Mouse (Mus musculus): ENCODE data around the gene AU040320.

- no peak for TF ChIP-seq CTCF (IDR thresholded peaks at IDR 0.05; ENCODE audit: control insufficient read depth, insufficient read depth, low read length)
- no peak for TF ChIP-seq POLR2A (IDR thresholded peaks at IDR 0.05; ENCODE audit: borderline replicate concordance, control insufficient read depth, low read depth, low read length)
Observed at GRCm38 (mm10) chr4:126850019-126850777, 96.9 kb downstream of the AU040320 start.
